Mouse (Mus musculus) spleen, adult 2 months (tissue): ENCODE measurements around the gene Prr18.

Source experiments
- CTCF ChIP-seq: fragments of 200-500 bp; IDR thresholded peaks from 2 replicates; pipeline ENCODE4 v1.5.1; 2011; ENCODE audit warnings: mild to moderate bottlenecking, inconsistent platforms; ENCODE audit not compliant: insufficient read depth, insufficient read length, insufficient replicate concordance; ENCODE audit errors: extremely low read depth
- POLR2A ChIP-seq: fragments of 200-500 bp; IDR thresholded peaks from 2 replicates; pipeline ENCODE4 v1.6.1; 2011; ENCODE audit warnings: low read depth, low read length, inconsistent platforms

DNA sequence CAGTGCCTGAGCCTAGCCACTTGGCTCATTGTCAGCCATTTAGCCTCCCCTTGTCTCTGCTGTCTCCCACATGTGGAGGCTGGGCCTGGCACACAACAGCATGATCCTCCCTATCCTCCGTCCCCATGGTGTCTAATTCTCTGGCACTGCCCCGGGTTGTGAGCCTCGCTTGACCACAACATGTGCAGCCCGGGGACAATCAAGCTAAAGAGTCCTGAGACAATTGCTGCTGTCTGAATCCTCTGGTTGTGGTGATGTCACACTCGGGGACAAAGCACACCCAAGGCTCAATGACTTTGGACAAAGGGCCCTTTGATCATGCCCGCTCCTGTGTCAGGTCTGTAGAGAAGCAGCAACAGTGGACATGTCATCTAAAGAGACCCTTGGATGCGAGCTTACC lies 13.8 kb downstream of the Prr18 start:
- TF ChIP-seq CTCF = no peak
- no peak for TF ChIP-seq POLR2A
